Mouse (Mus musculus): ENCODE data around the gene Med23.

- TF ChIP-seq CTCF (IDR thresholded peaks at IDR 0.05; ENCODE audit: extremely low read depth, insufficient read length, insufficient replicate concordance, low read depth, low read length) (no peak), POLR2A (IDR thresholded peaks at IDR 0.05; ENCODE audit: low read depth, low read length) (no peak)
Observed at GRCm38 (mm10) chr10:24888343-24888742, 18.6 kb downstream of the Med23 start.

All from small intestine, adult 2 months (tissue).